Mouse (Mus musculus): ENCODE results near the gene Prkce.

DNA sequence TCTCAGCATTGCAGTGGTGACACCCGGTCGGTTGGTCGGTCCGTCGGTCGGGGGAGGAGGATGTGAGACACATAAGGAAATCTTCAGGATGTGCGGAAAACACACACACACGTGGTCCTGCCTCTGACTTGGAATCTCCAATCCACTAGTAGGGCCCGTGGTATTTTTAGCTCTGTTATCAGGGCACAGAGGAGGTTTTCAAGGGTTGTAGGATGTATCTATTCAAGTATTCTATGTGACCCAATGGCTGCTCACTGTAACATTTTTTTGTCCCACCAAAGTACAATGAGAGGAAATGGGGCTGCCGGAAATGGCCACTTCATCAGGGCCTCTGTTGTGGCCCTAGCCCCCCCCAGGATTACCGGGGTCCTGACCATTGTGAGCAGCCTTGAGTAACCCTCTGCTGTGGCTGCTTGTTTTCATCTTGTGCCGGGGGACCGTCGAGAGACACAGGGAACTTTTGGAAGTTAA is 135.3 kb downstream of the Prkce start:
- no peak for TF ChIP-seq CTCF (IDR thresholded peaks at IDR 0.05; ENCODE audit: extremely low read depth, insufficient read length, insufficient replicate concordance, low read depth, low read length)
- no peak for TF ChIP-seq POLR2A (IDR thresholded peaks at IDR 0.05; ENCODE audit: low read depth, low read length)

Data from small intestine, adult 2 months (tissue).